Mouse (Mus musculus) erythroblast, embryonic 14.5 days (primary cell): ENCODE measurements around the gene Fancc.

Experiments used
- GATA1 ChIP-seq: IDR thresholded peaks from 2 replicates; pipeline ENCODE4 v1.6.1; 2012; ENCODE audit warnings: low read length, inconsistent platforms, mixed read lengths
- TAL1 ChIP-seq: IDR thresholded peaks from 3 replicates; pipeline ENCODE4 v1.6.1; 2012; ENCODE audit warnings: low read length, inconsistent platforms, mixed read lengths

GRCm38 (mm10) chr13:63268371-63268770 lies 228.7 kb downstream of the Fancc start:
- TF ChIP-seq GATA1 (no peak), TAL1 (no peak)
